11 mouse cellular contexts compared by ENCODE assay signal in genomic region chr3:85842177-85842880, GRCm38 (mm10). TPM values are rescaled to one million over a fixed set of nuclear protein-coding genes. Genes with fewer than 3 reads are reported as not detected.
DNase-seq lines count a peak whose midpoint lies in the region; ATAC-seq and TF ChIP-seq lines count a peak whose summit lies in the region.
"Had no signal": no experiment of that assay in that cellular context is flagged by ENCODE, and none has a peak within 500 bp of the region (broad histone marks: within the 10 kb centered on the region; RNA-seq: fewer than 3 reads in every experiment).

No protein-coding gene starts in this region.

- TF ChIP-seq EP300 in lung, postnatal 0 days (IDR thresholded peaks at IDR 0.05): no peak

- H3K9ac ChIP-seq in lung, postnatal 0 days (replicated peaks; ENCODE audit: low read depth): no peak overlapping the region
- no peak overlapping the region for H3K9ac ChIP-seq in hindbrain, embryonic 16.5 days (ENCODE audit: low read depth, low read length)

- no peak for ATAC-seq in lung, postnatal 0 days
- no peak for ATAC-seq in hindbrain, embryonic 16.5 days
- ATAC-seq: activated CD4-positive, CD25-positive, alpha-beta regulatory T cell, adult 4 months had no signal

- no peaks in the 10 kb centered on the region for H3K9me3 ChIP-seq in lung, postnatal 0 days (ENCODE audit: low read length)
- no peaks in the 10 kb centered on the region for H3K9me3 ChIP-seq in hindbrain, embryonic 16.5 days (ENCODE audit: control insufficient read depth, low read length)

- H3K27ac ChIP-seq in lung, postnatal 0 days (ENCODE audit: low read length): peak overlapping the region; percentile 64; the same call in 1 of the 2 replicates
- 0 out of 2 replicates have a peak overlapping the region, but pooled peaks have one; percentile 19 for H3K27ac ChIP-seq in hindbrain, embryonic 16.5 days (ENCODE audit: low read depth, low read length)

- no peak overlapping the region for H3K4me3 ChIP-seq in lung, postnatal 0 days (ENCODE audit: low read depth, low read length)
- H3K4me3 ChIP-seq in hindbrain, embryonic 16.5 days (ENCODE audit: low read length): no peak overlapping the region

- WGBS in lung, postnatal 0 days: 18% methylated on average over 9 of the region's 9 CpGs
- 53% methylated on average over 9 of the region's 9 CpGs for WGBS in hindbrain, embryonic 16.5 days

- 0 out of 2 replicates have a peak overlapping the region, but pooled peaks have one; percentile 27 for H3K4me2 ChIP-seq in lung, postnatal 0 days (replicated peaks; ENCODE audit: low read depth, low read length)
- no peak overlapping the region for H3K4me2 ChIP-seq in hindbrain, embryonic 16.5 days (ENCODE audit: low read length)
- H3K4me2 ChIP-seq: midbrain, embryonic 11.5 days had no signal

- no peak for TF ChIP-seq CTCF in lung, postnatal 0 days (IDR thresholded peaks at IDR 0.05)

- no peaks in the 10 kb centered on the region for H3K27me3 ChIP-seq in lung, postnatal 0 days (replicated peaks; ENCODE audit: insufficient read depth, low read length)
- no peaks in the 10 kb centered on the region for H3K27me3 ChIP-seq in hindbrain, embryonic 16.5 days (replicated peaks; ENCODE audit: control insufficient read depth, insufficient read depth, low read length)

- H3K4me1 ChIP-seq in lung, postnatal 0 days (ENCODE audit: insufficient read depth, low read depth, low read length): 0 out of 2 replicates have a peak, but pooled peaks cover 6% of the 10 kb centered on the region
- H3K4me1 ChIP-seq in hindbrain, embryonic 16.5 days (ENCODE audit: control insufficient read depth, insufficient read depth, low read depth, low read length): peaks cover 6% of the 10 kb centered on the region; the same call in 1 of the 2 replicates

- DNase-seq in heart, adult 18-20 months: peak; percentile 22 to 45
- no peak for DNase-seq in heart, adult 9 months (ENCODE audit: low spot score in 2 of 2)
- DNase-seq in lung, postnatal 0 days (ENCODE audit: low spot score): peak; percentile 14
- DNase-seq in lung, adult 18-20 months: no peak
- DNase-seq in testis, postnatal 14 days (ENCODE audit: low spot score): no peak
- DNase-seq in cerebellum, adult 18-20 months: no peak
- DNase-seq in cerebellum, adult 11 months: no peak

- no peaks in the 10 kb centered on the region for H3K36me3 ChIP-seq in lung, postnatal 0 days (ENCODE audit: insufficient read depth, low read length)
- H3K36me3 ChIP-seq in hindbrain, embryonic 16.5 days (ENCODE audit: control insufficient read depth, insufficient read depth, low read length): no peaks in the 10 kb centered on the region

RNA-seq across cellular contexts. Expression of gene Fam160a1, which starts 25.2 kb away (rescaled TPM):
- total RNA-seq in heart, adult 18-20 months (2021): 10 to 100 TPM; 47.6 to 48.0 TPM
- polyA plus RNA-seq in lung, postnatal 0 days (2015; fragmentation: Nextera tagmentation; extraction: Ambion mirVana): 4.6 and 5.3 TPM in 2 replicates
- 0.57 and 0.63 TPM in 2 replicates for polyA plus RNA-seq in hindbrain, embryonic 16.5 days (2015; fragmentation: Nextera tagmentation; extraction: Ambion mirVana)

RNA-seq across cellular contexts. Expression of gene Glt28d2, which starts 45.0 kb away (rescaled TPM):
- total RNA-seq in heart, adult 18-20 months (2021): 1 to 10 TPM; 8.1 to 8.6 TPM
- polyA plus RNA-seq in lung, postnatal 0 days (2015; fragmentation: Nextera tagmentation; extraction: Ambion mirVana): 4.3 and 5.7 TPM in 2 replicates
- 0.15 and 0.42 TPM in 2 replicates for polyA plus RNA-seq in hindbrain, embryonic 16.5 days (2015; fragmentation: Nextera tagmentation; extraction: Ambion mirVana)

RNA-seq across cellular contexts. Expression of gene Gm37240, which starts 45.0 kb away (rescaled TPM):
- total RNA-seq in heart, adult 18-20 months (2021): 10 to 100 TPM; 30.0 to 39.3 TPM
- polyA plus RNA-seq in lung, postnatal 0 days (2015; fragmentation: Nextera tagmentation; extraction: Ambion mirVana): 8.9 and 13.4 TPM in 2 replicates
- 0.93 and 1.5 TPM in 2 replicates for polyA plus RNA-seq in hindbrain, embryonic 16.5 days (2015; fragmentation: Nextera tagmentation; extraction: Ambion mirVana)
- polyA plus RNA-seq: testis, adult 2 months had no signal

Comparison
In these comparisons a context has a peak if more than half of its experiments do, and no peak if none do; other contexts are left out.
1. DNase-seq: peak in heart, adult 18-20 months (2 of 2) and lung, postnatal 0 days (single experiment); none in heart, adult 9 months (0 of 2), lung, adult 18-20 months (0 of 2), testis, postnatal 14 days (single experiment), cerebellum, adult 18-20 months (0 of 2) and cerebellum, adult 11 months (single experiment).